Mouse (Mus musculus): ENCODE measurements around the gene Draxin. TPM values are rescaled to one million over a fixed set of nuclear protein-coding genes. Genes with fewer than 3 reads are reported as not detected.

The Draxin gene
- total and polyA plus RNA-seq, 2 experiments from 2014 or later, result 0.01 TPM; not detected in 1

- Histone ChIP-seq H3K27me3 (ENCODE audit: control insufficient read depth, insufficient read depth, low read length) (no peaks in the 10 kb centered on the region), H3K9me3 (replicated peaks; ENCODE audit: control insufficient read depth, low read length) (no peaks in the 10 kb centered on the region), H3K27ac (ENCODE audit: low read depth) (no peak overlapping the region), H3K4me3 (ENCODE audit: low read depth, low read length) (no peak overlapping the region), H3K4me1 (ENCODE audit: control insufficient read depth, insufficient read depth) (no peaks in the 10 kb centered on the region), H3K9ac (replicated peaks; ENCODE audit: low read depth, low read length) (no peak overlapping the region), H3K36me3 (replicated peaks; ENCODE audit: control insufficient read depth, insufficient read depth, low read length) (no peaks in the 10 kb centered on the region), H3K4me2 (ENCODE audit: low read depth, low read length) (no peak overlapping the region)
- no peak for TF ChIP-seq EP300 (IDR thresholded peaks at IDR 0.05; ENCODE audit: low read depth)
- TF ChIP-seq CTCF (IDR thresholded peaks at IDR 0.05; ENCODE audit: low read depth), result no peak
- 79% methylated on average over 11 of the region's 11 CpGs for WGBS
- ATAC-seq (ENCODE audit: insufficient read depth, low read depth), result no peak
- DNase-seq (ENCODE audit: low spot score), result no peak
Observed at GRCm38 (mm10) chr4:148092551-148093271, 37.8 kb downstream of the Draxin start.

GRCm38 (mm10) chr4:148091181-148091580, 39.3 kb downstream of the Draxin start:
- H3K27me3 ChIP-seq (ENCODE audit: control insufficient read depth, insufficient read depth, low read length), result no peaks in the 10 kb centered on the region
- no peaks in the 10 kb centered on the region for H3K36me3 ChIP-seq (replicated peaks; ENCODE audit: control insufficient read depth, insufficient read depth, low read length)
- no peaks in the 10 kb centered on the region for H3K9me3 ChIP-seq (replicated peaks; ENCODE audit: control insufficient read depth, low read length)
- no peak overlapping the region for H3K4me2 ChIP-seq (ENCODE audit: low read depth, low read length)
- DNase-seq (ENCODE audit: low spot score), result no peak
- H3K4me1 ChIP-seq (ENCODE audit: control insufficient read depth, insufficient read depth), result peaks cover 9% of the 10 kb centered on the region
- H3K9ac ChIP-seq (replicated peaks; ENCODE audit: low read depth, low read length), result no peak overlapping the region
- no peak overlapping the region for H3K4me3 ChIP-seq (ENCODE audit: low read depth, low read length)
- TF ChIP-seq CTCF (IDR thresholded peaks at IDR 0.05; ENCODE audit: low read depth) (no peak), EP300 (IDR thresholded peaks at IDR 0.05; ENCODE audit: low read depth) (no peak)
- WGBS, result 78% methylated on average over 1 of the region's 1 CpGs
- no peak for ATAC-seq (ENCODE audit: insufficient read depth, low read depth)
- H3K27ac ChIP-seq (ENCODE audit: low read depth), result no peak overlapping the region

DNA sequence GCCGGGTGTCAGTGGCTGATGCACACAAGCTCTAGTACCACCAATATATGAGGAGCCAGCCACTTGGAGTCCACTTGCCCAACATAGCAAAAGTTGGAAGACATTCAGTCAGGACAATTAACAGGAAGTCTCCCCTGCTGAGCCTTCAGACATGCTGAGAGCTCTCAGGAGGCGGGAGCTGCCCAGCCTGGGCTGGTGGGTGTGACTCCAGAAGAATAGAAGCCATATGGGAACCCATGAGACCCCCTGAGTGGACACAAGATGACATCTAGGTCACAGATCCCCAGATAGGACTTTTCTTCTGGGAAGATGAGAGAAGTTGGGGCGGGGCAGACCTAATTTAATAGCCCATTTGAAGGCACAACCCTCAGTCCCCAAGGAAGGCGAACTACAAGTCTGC, 41.3 kb downstream of the Draxin start:
- Histone ChIP-seq H3K4me2 (ENCODE audit: low read depth, low read length) (no peak overlapping the region), H3K27ac (ENCODE audit: low read depth) (no peak overlapping the region), H3K27me3 (ENCODE audit: control insufficient read depth, insufficient read depth, low read length) (no peaks in the 10 kb centered on the region), H3K4me3 (ENCODE audit: low read depth, low read length) (no peak overlapping the region), H3K9ac (replicated peaks; ENCODE audit: low read depth, low read length) (no peak overlapping the region), H3K36me3 (replicated peaks; ENCODE audit: control insufficient read depth, insufficient read depth, low read length) (no peaks in the 10 kb centered on the region), H3K4me1 (ENCODE audit: control insufficient read depth, insufficient read depth) (peaks cover 18% of the 10 kb centered on the region), H3K9me3 (replicated peaks; ENCODE audit: control insufficient read depth, low read length) (no peaks in the 10 kb centered on the region)
- DNase-seq (ENCODE audit: low spot score) (no peak), ATAC-seq (ENCODE audit: insufficient read depth, low read depth) (no peak)
- 70% methylated on average over 4 of the region's 4 CpGs for WGBS
- TF ChIP-seq CTCF (IDR thresholded peaks at IDR 0.05; ENCODE audit: low read depth) (no peak), EP300 (IDR thresholded peaks at IDR 0.05; ENCODE audit: low read depth) (no peak)

DNA sequence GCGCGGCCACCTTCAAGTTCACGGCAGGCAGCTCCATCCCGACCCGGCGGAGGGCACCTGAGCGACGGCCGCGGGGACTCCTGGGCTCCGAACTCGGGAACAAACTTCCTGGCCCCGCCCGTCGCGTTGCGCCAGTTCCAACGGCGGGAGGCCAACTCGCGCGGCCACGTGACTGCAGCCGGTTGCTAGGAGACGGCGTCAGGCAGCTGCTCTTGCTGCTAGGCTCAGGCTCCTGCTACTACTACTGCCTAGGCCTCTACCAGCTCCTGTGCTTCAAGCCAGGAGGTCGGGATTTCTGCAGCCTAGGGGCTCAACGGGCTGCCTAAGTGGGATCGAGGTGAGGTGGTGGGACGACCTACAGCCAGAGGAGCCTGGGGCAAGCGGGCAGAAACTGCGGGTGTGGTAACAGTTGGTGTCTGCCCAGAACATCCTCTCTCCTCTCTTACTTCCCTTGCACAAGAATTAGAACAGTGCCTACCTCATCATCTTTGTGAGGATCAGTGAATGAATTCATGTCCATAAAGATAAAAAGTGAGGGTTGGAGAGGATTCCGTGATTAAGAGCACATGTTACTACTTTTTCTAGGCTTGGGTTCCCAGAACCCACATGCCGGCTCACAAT, 42.5 kb downstream of the Draxin start, which contains the start of gene Agtrap:
Gene Agtrap, minus strand, starts transcription at position 125 of the 621 bp plus-strand sequence.
- peak within 1 kb of the TSS; percentile 78 for H3K4me2 ChIP-seq (ENCODE audit: low read depth, low read length)
- H3K36me3 ChIP-seq (replicated peaks; ENCODE audit: control insufficient read depth, insufficient read depth, low read length), result no peaks in the 10 kb centered on the region
- no peak for TF ChIP-seq CTCF (IDR thresholded peaks at IDR 0.05; ENCODE audit: low read depth)
- TF ChIP-seq EP300 (IDR thresholded peaks at IDR 0.05; ENCODE audit: low read depth), result no peak
- peaks cover 29% of the 10 kb centered on the region for H3K4me1 ChIP-seq (ENCODE audit: control insufficient read depth, insufficient read depth)
- H3K9ac ChIP-seq (replicated peaks; ENCODE audit: low read depth, low read length), result peak within 1 kb of the TSS; percentile 79
- H3K4me3 ChIP-seq (ENCODE audit: low read depth, low read length), result peak within 1 kb of the TSS; percentile 76
- no peaks in the 10 kb centered on the region for H3K9me3 ChIP-seq (replicated peaks; ENCODE audit: control insufficient read depth, low read length)
- H3K27ac ChIP-seq (ENCODE audit: low read depth), result peak within 1 kb of the TSS; percentile 82
- DNase-seq (ENCODE audit: low spot score), result peak; percentile 95
- 9% methylated on average over 27 of the region's 34 CpGs for WGBS
- H3K27me3 ChIP-seq (ENCODE audit: control insufficient read depth, insufficient read depth, low read length), result no peaks in the 10 kb centered on the region
- peak; percentile 88 for ATAC-seq (ENCODE audit: insufficient read depth, low read depth)

GRCm38 (mm10) chr4:148087091-148087906, 43.2 kb downstream of the Draxin start:
- Histone ChIP-seq H3K4me3 (ENCODE audit: low read depth, low read length) (peak overlapping the region; percentile 76), H3K4me2 (ENCODE audit: low read depth, low read length) (peak overlapping the region; percentile 78), H3K36me3 (replicated peaks; ENCODE audit: control insufficient read depth, insufficient read depth, low read length) (no peaks in the 10 kb centered on the region), H3K27me3 (ENCODE audit: control insufficient read depth, insufficient read depth, low read length) (no peaks in the 10 kb centered on the region), H3K27ac (ENCODE audit: low read depth) (peak overlapping the region; percentile 82), H3K4me1 (ENCODE audit: control insufficient read depth, insufficient read depth) (peaks cover 29% of the 10 kb centered on the region), H3K9me3 (replicated peaks; ENCODE audit: control insufficient read depth, low read length) (no peaks in the 10 kb centered on the region), H3K9ac (replicated peaks; ENCODE audit: low read depth, low read length) (peak overlapping the region; percentile 79)
- ATAC-seq (ENCODE audit: insufficient read depth, low read depth) (peak; percentile 28), DNase-seq (ENCODE audit: low spot score) (no peak)
- TF ChIP-seq CTCF (IDR thresholded peaks at IDR 0.05; ENCODE audit: low read depth) (no peak), EP300 (IDR thresholded peaks at IDR 0.05; ENCODE audit: low read depth) (no peak)
- WGBS, result 1% methylated on average over 30 of the region's 30 CpGs
